Mouse (Mus musculus): ENCODE results near the gene Oas2. TPM values are rescaled to one million over a fixed set of nuclear protein-coding genes. Genes with fewer than 3 reads are reported as not detected.

The Oas2 gene
- polyA plus RNA-seq, 1 experiment from 2014 or later, result 0.43 TPM

DNA sequence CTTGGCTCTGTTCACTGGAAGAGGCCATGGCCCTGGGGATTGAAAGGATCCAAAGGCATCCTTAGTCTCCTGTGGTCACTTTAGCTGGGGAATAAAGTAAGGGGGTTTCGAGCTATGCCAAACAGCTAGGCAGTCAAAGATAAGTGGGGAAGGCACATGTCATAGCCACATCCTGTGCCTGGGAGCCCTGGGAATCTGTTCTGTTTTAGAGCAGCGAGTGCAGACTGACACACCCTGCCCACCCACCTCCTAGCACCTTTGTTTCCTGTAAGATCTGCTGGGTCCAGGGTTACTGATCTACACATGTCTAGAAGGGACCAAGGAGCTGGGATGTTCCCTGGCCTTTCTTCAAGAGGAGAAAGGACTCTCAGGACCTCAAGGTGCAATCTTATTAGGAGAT, 29.3 kb upstream of the Oas2 start:
- ATAC-seq (ENCODE audit: low FRiP score, low TSS enrichment) (no peak), DNase-seq (no peak)
- Histone ChIP-seq H3K27ac (replicated peaks; ENCODE audit: low read depth, low read length) (no peak overlapping the region), H3K27me3 (ENCODE audit: control insufficient read depth, insufficient read depth, low read length) (no peaks in the 10 kb centered on the region), H3K4me1 (ENCODE audit: control insufficient read depth, insufficient read depth, low read length) (no peaks in the 10 kb centered on the region), H3K9me3 (ENCODE audit: control insufficient read depth, low read length) (no peaks in the 10 kb centered on the region), H3K36me3 (ENCODE audit: control insufficient read depth, insufficient read depth, low read length) (no peaks in the 10 kb centered on the region), H3K4me3 (replicated peaks; ENCODE audit: low read depth, low read length) (no peak overlapping the region), H3K9ac (replicated peaks; ENCODE audit: low read length) (no peak overlapping the region), H3K4me2 (ENCODE audit: low read length) (no peak overlapping the region)
- WGBS, result 76% methylated on average over 2 of the region's 2 CpGs

GRCm38 (mm10) chr5:120777478-120777877, 27.8 kb upstream of the Oas2 start, which contains the start of gene Oas3:
Gene Oas3 (minus strand): TSS chr5:120777661.
- Histone ChIP-seq H3K36me3 (ENCODE audit: control insufficient read depth, insufficient read depth, low read length) (no peaks in the 10 kb centered on the region), H3K4me3 (replicated peaks; ENCODE audit: low read depth, low read length) (no peak within 1 kb of the TSS), H3K27me3 (ENCODE audit: control insufficient read depth, insufficient read depth, low read length) (no peaks in the 10 kb centered on the region), H3K9ac (replicated peaks; ENCODE audit: low read length) (no peak within 1 kb of the TSS), H3K4me1 (ENCODE audit: control insufficient read depth, insufficient read depth, low read length) (no peaks in the 10 kb centered on the region), H3K4me2 (ENCODE audit: low read length) (no peak within 1 kb of the TSS), H3K9me3 (ENCODE audit: control insufficient read depth, low read length) (no peaks in the 10 kb centered on the region), H3K27ac (replicated peaks; ENCODE audit: low read depth, low read length) (no peak within 1 kb of the TSS)
- DNase-seq (no peak), ATAC-seq (ENCODE audit: low FRiP score, low TSS enrichment) (no peak)
- WGBS, result 79% methylated on average over 9 of the region's 9 CpGs

- H3K4me1 ChIP-seq (ENCODE audit: control insufficient read depth, insufficient read depth, low read length), result no peaks in the 10 kb centered on the region
- H3K4me2 ChIP-seq (ENCODE audit: low read length), result no peak overlapping the region
- H3K36me3 ChIP-seq (ENCODE audit: control insufficient read depth, insufficient read depth, low read length), result no peaks in the 10 kb centered on the region
- H3K9ac ChIP-seq (replicated peaks; ENCODE audit: low read length), result no peak overlapping the region
- H3K4me3 ChIP-seq (replicated peaks; ENCODE audit: low read depth, low read length), result no peak overlapping the region
- H3K27ac ChIP-seq (replicated peaks; ENCODE audit: low read depth, low read length), result no peak overlapping the region
- ATAC-seq (ENCODE audit: low FRiP score, low TSS enrichment), result no peak
- no peaks in the 10 kb centered on the region for H3K27me3 ChIP-seq (ENCODE audit: control insufficient read depth, insufficient read depth, low read length)
- no peaks in the 10 kb centered on the region for H3K9me3 ChIP-seq (ENCODE audit: control insufficient read depth, low read length)
- no peak for DNase-seq
- 82% methylated on average over 5 of the region's 5 CpGs for WGBS
Measured at GRCm38 (mm10) chr5:120776801-120777200, 27.1 kb upstream of the Oas2 start.

DNA sequence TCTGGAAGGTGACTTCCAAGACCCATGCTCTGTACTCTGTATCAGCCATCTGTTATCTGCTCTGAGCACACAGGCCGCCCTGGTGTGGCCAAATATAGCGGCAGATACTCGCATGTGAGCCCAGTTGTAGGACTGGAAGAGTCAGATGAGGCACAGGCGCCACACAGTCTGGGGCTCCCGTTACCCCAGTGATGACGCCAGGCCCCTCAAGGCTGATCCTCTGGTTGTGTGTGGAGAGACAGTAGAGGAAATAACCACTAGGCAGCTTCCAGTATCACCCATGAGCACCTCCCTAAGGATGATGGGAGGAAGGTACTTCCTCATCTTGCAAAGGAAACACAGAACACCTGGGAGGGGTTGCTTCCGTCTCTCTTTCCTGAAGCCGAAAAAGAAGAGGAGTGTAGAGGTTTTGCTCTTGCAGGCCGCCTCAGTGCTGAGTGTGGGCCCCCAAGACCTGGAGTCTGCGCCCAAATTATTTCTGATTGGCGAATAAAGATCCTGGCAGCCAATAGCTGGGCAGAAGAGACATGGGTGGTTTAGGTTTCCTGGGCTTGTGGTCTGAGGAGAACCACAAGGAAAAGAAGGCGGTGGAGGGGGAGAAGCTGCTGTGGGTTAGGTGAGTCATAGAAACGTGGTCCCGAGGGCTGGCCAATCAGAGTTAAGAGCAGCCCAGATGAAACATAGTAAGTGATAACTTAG, 25.8 kb upstream of the Oas2 start:
- H3K9me3 ChIP-seq (ENCODE audit: control insufficient read depth, low read length), result no peaks in the 10 kb centered on the region
- no peak for DNase-seq
- H3K36me3 ChIP-seq (ENCODE audit: control insufficient read depth, insufficient read depth, low read length), result no peaks in the 10 kb centered on the region
- WGBS, result 79% methylated on average over 14 of the region's 14 CpGs
- H3K27ac ChIP-seq (replicated peaks; ENCODE audit: low read depth, low read length), result no peak overlapping the region
- H3K4me1 ChIP-seq (ENCODE audit: control insufficient read depth, insufficient read depth, low read length), result no peaks in the 10 kb centered on the region
- no peak for ATAC-seq (ENCODE audit: low FRiP score, low TSS enrichment)
- no peaks in the 10 kb centered on the region for H3K27me3 ChIP-seq (ENCODE audit: control insufficient read depth, insufficient read depth, low read length)
- no peak overlapping the region for H3K4me2 ChIP-seq (ENCODE audit: low read length)
- H3K9ac ChIP-seq (replicated peaks; ENCODE audit: low read length), result no peak overlapping the region
- H3K4me3 ChIP-seq (replicated peaks; ENCODE audit: low read depth, low read length), result no peak overlapping the region

DNA sequence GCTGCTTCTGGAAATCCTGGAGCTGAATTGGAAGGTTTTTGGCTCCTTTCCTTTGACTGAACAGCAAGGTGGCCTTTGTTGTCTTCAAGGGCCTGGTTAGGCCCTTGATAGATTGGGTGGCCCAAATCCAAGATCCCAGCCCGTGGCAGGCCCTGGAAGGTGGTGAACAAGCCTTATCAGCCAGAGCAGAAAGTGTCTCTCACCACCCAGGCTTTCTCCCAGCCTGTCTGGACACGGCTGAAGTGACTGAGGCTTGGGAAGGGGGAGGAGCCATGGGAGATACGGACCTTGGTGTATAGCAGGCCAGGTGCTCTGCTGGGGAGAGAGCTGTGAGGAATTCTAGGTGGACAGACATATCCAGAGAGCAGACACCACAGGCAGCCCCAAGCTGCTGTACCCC, 19.7 kb upstream of the Oas2 start:
- no peak overlapping the region for H3K4me3 ChIP-seq (replicated peaks; ENCODE audit: low read depth, low read length)
- WGBS, result 65% methylated on average over 3 of the region's 3 CpGs
- DNase-seq (no peak), ATAC-seq (ENCODE audit: low FRiP score, low TSS enrichment) (no peak)
- no peaks in the 10 kb centered on the region for H3K9me3 ChIP-seq (ENCODE audit: control insufficient read depth, low read length)
- no peaks in the 10 kb centered on the region for H3K4me1 ChIP-seq (ENCODE audit: control insufficient read depth, insufficient read depth, low read length)
- no peaks in the 10 kb centered on the region for H3K36me3 ChIP-seq (ENCODE audit: control insufficient read depth, insufficient read depth, low read length)
- H3K9ac ChIP-seq (replicated peaks; ENCODE audit: low read length), result no peak overlapping the region
- no peak overlapping the region for H3K4me2 ChIP-seq (ENCODE audit: low read length)
- H3K27me3 ChIP-seq (ENCODE audit: control insufficient read depth, insufficient read depth, low read length), result no peaks in the 10 kb centered on the region
- H3K27ac ChIP-seq (replicated peaks; ENCODE audit: low read depth, low read length), result no peak overlapping the region

GRCm38 (mm10) chr5:120765010-120765409, 15.4 kb upstream of the Oas2 start:
- DNase-seq (no peak), ATAC-seq (ENCODE audit: low FRiP score, low TSS enrichment) (no peak)
- H3K4me2 ChIP-seq (ENCODE audit: low read length), result no peak overlapping the region
- H3K4me1 ChIP-seq (ENCODE audit: control insufficient read depth, insufficient read depth, low read length), result no peaks in the 10 kb centered on the region
- no peak overlapping the region for H3K9ac ChIP-seq (replicated peaks; ENCODE audit: low read length)
- H3K27me3 ChIP-seq (ENCODE audit: control insufficient read depth, insufficient read depth, low read length), result no peaks in the 10 kb centered on the region
- no peak overlapping the region for H3K27ac ChIP-seq (replicated peaks; ENCODE audit: low read depth, low read length)
- 77% methylated on average over 8 of the region's 8 CpGs for WGBS
- no peaks in the 10 kb centered on the region for H3K9me3 ChIP-seq (ENCODE audit: control insufficient read depth, low read length)
- H3K4me3 ChIP-seq (replicated peaks; ENCODE audit: low read depth, low read length), result no peak overlapping the region
- no peaks in the 10 kb centered on the region for H3K36me3 ChIP-seq (ENCODE audit: control insufficient read depth, insufficient read depth, low read length)

GRCm38 (mm10) chr5:120761901-120762300, 12.2 kb upstream of the Oas2 start:
- no peaks in the 10 kb centered on the region for H3K4me1 ChIP-seq (ENCODE audit: control insufficient read depth, insufficient read depth, low read length)

DNA sequence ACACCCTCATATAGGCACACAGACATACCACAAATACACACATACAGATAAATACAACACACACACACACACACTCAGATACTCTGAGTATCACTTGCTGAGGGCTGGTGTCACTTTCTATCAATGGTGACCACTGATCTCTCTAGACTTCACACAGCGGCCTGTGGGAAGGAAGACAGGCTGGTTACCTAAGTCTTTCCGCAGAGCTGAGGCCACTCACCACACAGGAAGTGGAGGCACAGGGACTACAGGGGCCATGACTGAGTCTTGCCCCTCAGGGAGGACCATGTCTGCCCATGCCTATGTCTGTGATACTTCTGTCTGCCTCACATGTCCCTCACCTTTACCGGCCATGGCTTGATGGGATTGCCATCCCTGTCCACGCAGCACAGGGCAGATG, 4.6 kb upstream of the Oas2 start:
- Histone ChIP-seq H3K9ac (replicated peaks; ENCODE audit: low read length) (no peak overlapping the region), H3K4me1 (ENCODE audit: control insufficient read depth, insufficient read depth, low read length) (no peaks in the 10 kb centered on the region), H3K4me3 (replicated peaks; ENCODE audit: low read depth, low read length) (no peak overlapping the region), H3K36me3 (ENCODE audit: control insufficient read depth, insufficient read depth, low read length) (no peaks in the 10 kb centered on the region), H3K27ac (replicated peaks; ENCODE audit: low read depth, low read length) (no peak overlapping the region), H3K4me2 (ENCODE audit: low read length) (no peak overlapping the region), H3K27me3 (ENCODE audit: control insufficient read depth, insufficient read depth, low read length) (no peaks in the 10 kb centered on the region), H3K9me3 (ENCODE audit: control insufficient read depth, low read length) (no peaks in the 10 kb centered on the region)
- ATAC-seq (ENCODE audit: low FRiP score, low TSS enrichment), result no peak
- no peak for DNase-seq
- WGBS, result 85% methylated on average over 4 of the region's 4 CpGs

More at GRCm38 (mm10) chr5:120761901-120762300, 12.2 kb upstream of the Oas2 start:
- DNase-seq (peak; percentile 49), ATAC-seq (ENCODE audit: low FRiP score, low TSS enrichment) (no peak)
- 20% methylated on average over 6 of the region's 6 CpGs for WGBS
- Histone ChIP-seq H3K27me3 (ENCODE audit: control insufficient read depth, insufficient read depth, low read length) (no peaks in the 10 kb centered on the region), H3K9ac (replicated peaks; ENCODE audit: low read length) (no peak overlapping the region), H3K36me3 (ENCODE audit: control insufficient read depth, insufficient read depth, low read length) (no peaks in the 10 kb centered on the region), H3K4me2 (ENCODE audit: low read length) (0 out of 2 replicates have a peak overlapping the region, but pooled peaks have one; percentile 26), H3K4me3 (replicated peaks; ENCODE audit: low read depth, low read length) (no peak overlapping the region), H3K9me3 (ENCODE audit: control insufficient read depth, low read length) (no peaks in the 10 kb centered on the region), H3K27ac (replicated peaks; ENCODE audit: low read depth, low read length) (no peak overlapping the region)

DNA sequence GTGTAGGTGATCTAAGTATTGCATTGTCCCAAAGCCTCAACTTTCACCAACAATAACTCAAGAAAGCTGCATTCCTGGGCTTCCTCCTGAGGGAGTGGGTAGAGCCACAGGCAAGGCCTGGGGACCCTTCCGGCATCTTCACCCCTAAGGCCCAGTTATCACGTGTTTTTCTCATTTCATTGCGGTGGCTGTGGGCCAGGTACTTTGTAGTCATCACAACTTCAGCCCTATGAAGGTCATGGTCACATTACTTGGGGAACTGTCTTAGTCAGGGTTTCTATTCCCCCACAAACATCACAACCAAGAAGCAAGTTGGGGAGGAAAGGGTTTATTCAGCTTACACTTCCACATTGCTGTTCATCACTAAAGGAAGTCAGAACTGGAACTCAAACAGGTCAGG, 3.1 kb upstream of the Oas2 start:
- H3K27ac ChIP-seq (replicated peaks; ENCODE audit: low read depth, low read length), result no peak overlapping the region
- no peaks in the 10 kb centered on the region for H3K4me1 ChIP-seq (ENCODE audit: control insufficient read depth, insufficient read depth, low read length)
- H3K4me3 ChIP-seq (replicated peaks; ENCODE audit: low read depth, low read length), result no peak overlapping the region
- no peaks in the 10 kb centered on the region for H3K27me3 ChIP-seq (ENCODE audit: control insufficient read depth, insufficient read depth, low read length)
- H3K4me2 ChIP-seq (ENCODE audit: low read length), result no peak overlapping the region
- no peaks in the 10 kb centered on the region for H3K9me3 ChIP-seq (ENCODE audit: control insufficient read depth, low read length)
- ATAC-seq (ENCODE audit: low FRiP score, low TSS enrichment) (no peak), DNase-seq (no peak)
- no peak overlapping the region for H3K9ac ChIP-seq (replicated peaks; ENCODE audit: low read length)
- no peaks in the 10 kb centered on the region for H3K36me3 ChIP-seq (ENCODE audit: control insufficient read depth, insufficient read depth, low read length)
- 83% methylated on average over 3 of the region's 3 CpGs for WGBS
